Mouse (Mus musculus) monocyte, adult 2 months (primary cell): ENCODE data around the gene Zan.
A peak's percentile ranks its signal among the peaks of the same experiment; 100 is the strongest.

Experiments used
- DNase-seq, 2 experiments: peaks; one replicate each; pipeline ENCODE4 v3.0.0; 2022; ENCODE audit warnings: low spot score in 2 of 2, low read depth in 1 of 2

Gene Zan

GRCm38 (mm10) chr5:137476964-137477363 is at the start of gene Zan:
Gene Zan, minus strand, starts transcription at chr5:137477064.
- no peak for DNase-seq

- DNase-seq, result no peak
Measured at GRCm38 (mm10) chr5:137526192-137526936, 49.5 kb upstream of the Zan start.

- DNase-seq, result no peak
Measured at GRCm38 (mm10) chr5:137525511-137525910, 48.6 kb upstream of the Zan start.

GRCm38 (mm10) chr5:137524671-137525070 is 47.8 kb upstream of the Zan start:
- no peak for DNase-seq

- no peak for DNase-seq
Measured at GRCm38 (mm10) chr5:137524251-137524515, 47.3 kb upstream of the Zan start.

GRCm38 (mm10) chr5:137523396-137524250 is 46.8 kb upstream of the Zan start:
- no peak for DNase-seq

GRCm38 (mm10) chr5:137522711-137523110 is 45.8 kb upstream of the Zan start:
- DNase-seq, result no peak

- no peak for DNase-seq
Measured at GRCm38 (mm10) chr5:137521861-137522260, 45.0 kb upstream of the Zan start.

- no peak for DNase-seq
Measured at GRCm38 (mm10) chr5:137519691-137520550, 43.1 kb upstream of the Zan start.

- DNase-seq, result no peak
Measured at GRCm38 (mm10) chr5:137518436-137518835, 41.6 kb upstream of the Zan start, which contains the start of gene Gigyf1. Gene Gigyf1, plus strand, starts transcription at chr5:137518548.

- no peak for DNase-seq
Measured at GRCm38 (mm10) chr5:137514811-137515210, 37.9 kb upstream of the Zan start.

GRCm38 (mm10) chr5:137513951-137514721 is 37.3 kb upstream of the Zan start:
- no peak for DNase-seq

GRCm38 (mm10) chr5:137512847-137513794 is 36.3 kb upstream of the Zan start:
- no peak for DNase-seq

- no peak for DNase-seq
Measured at GRCm38 (mm10) chr5:137511706-137512105, 34.8 kb upstream of the Zan start.

- DNase-seq, result no peak
Measured at GRCm38 (mm10) chr5:137510573-137511390, 33.9 kb upstream of the Zan start.

- DNase-seq, result peak in 1 of 2 experiments; percentile 56
Measured at GRCm38 (mm10) chr5:137510014-137510501, 33.2 kb upstream of the Zan start.

- DNase-seq, result no peak
Measured at GRCm38 (mm10) chr5:137504041-137504440, 27.2 kb upstream of the Zan start.

- DNase-seq, result peak in 1 of 2 experiments; percentile 55
Measured at GRCm38 (mm10) chr5:137502667-137503110, 25.8 kb upstream of the Zan start.
